Mouse (Mus musculus) liver, postnatal 0 days (tissue): ENCODE results near the gene Acsl6.

Experiments
- CTCF ChIP-seq: sonication (generic); IDR thresholded peaks from 2 replicates; pipeline ENCODE4 v1.5.1; 2016; ENCODE audit warnings: antibody characterized with exemption, low read depth
- EP300 ChIP-seq: IDR thresholded peaks from 2 replicates; pipeline ENCODE4 v1.6.1; 2016; ENCODE audit warnings: antibody characterized with exemption, low read depth, mild to moderate bottlenecking

- TF ChIP-seq CTCF (no peak), EP300 (no peak)
Measured at GRCm38 (mm10) chr11:54396686-54397085, 93.1 kb downstream of the Acsl6 start.
